Mouse (Mus musculus): Measurements from ENCODE around the gene Dhx35. TPM values are rescaled to one million over a fixed set of nuclear protein-coding genes. Genes with fewer than 3 reads are reported as not detected.

Dhx35 gene
- 17.1 and 17.3 TPM in 2 replicates for polyA plus RNA-seq (2015; fragmentation: Nextera tagmentation; extraction: Ambion mirVana)

DNA sequence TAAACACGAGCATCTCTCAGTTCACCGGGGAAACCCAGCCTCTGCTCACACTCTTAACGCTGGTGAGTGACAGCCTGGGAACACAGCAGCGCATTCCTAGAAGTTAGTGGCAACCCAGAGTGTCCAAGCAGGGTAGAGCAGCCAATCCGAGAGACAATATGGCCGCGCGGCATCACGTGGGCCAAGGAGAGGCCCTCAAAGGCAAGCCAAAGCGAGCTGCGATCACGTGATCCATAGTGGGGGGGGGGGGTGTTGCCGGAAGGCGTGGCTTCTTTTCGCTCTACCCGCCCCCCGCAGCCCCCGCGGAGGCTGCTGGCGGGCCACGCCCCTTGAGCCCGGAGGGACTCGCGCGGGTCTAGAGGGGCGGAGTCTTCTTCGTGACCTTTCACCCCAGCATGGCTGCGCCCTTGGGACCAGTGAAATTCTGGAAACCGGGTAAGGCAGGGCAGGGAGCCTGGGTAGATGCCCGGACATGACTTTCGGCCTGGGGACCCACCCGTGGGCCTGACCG is at the start of gene Dhx35:
Gene Dhx35 (plus strand): TSS at position 314 of the 511 bp plus-strand sequence.
- Histone ChIP-seq H3K4me3 (peak within 1 kb of the TSS; percentile 91), H3K9me3 (no peaks in the 10 kb centered on the region), H3K4me1 (peaks cover 23% of the 10 kb centered on the region), H3K4me2 (replicated peaks) (peak within 1 kb of the TSS; percentile 78), H3K36me3 (no peaks in the 10 kb centered on the region), H3K9ac (replicated peaks) (peak within 1 kb of the TSS; percentile 71), H3K27ac (replicated peaks) (peak within 1 kb of the TSS; percentile 88), H3K27me3 (no peaks in the 10 kb centered on the region)
- WGBS, result under 1% methylated on average over 32 of the region's 33 CpGs
- ATAC-seq (replicated peaks), result peak; percentile 99

DNA sequence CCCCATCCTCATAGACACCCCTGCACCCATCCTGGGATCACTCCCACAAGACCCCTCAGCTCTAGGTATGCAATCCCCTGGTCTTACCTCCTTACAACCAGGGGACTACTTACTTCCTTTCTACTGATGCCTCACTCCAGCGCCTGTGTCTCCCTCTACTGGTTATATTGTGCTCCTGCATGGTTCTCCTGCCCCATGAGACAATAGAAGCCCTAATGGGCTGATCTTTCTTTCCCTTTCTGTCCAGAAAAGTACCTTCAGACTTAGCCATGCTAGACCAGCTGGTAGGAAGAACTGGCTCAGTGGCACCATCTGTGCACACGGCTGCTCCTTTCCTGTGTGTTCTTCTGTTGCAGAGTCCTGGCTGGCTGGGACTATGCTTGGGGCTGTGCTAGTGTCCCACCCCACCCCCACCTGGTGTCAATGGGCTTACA is 49.5 kb upstream of the Dhx35 start:
- H3K4me2 ChIP-seq (replicated peaks), result no peak overlapping the region
- 19% methylated on average over 2 of the region's 2 CpGs for WGBS
- no peaks in the 10 kb centered on the region for H3K9me3 ChIP-seq
- H3K9ac ChIP-seq (replicated peaks), result no peak overlapping the region
- H3K27ac ChIP-seq (replicated peaks), result no peak overlapping the region
- no peak overlapping the region for H3K4me3 ChIP-seq
- ATAC-seq (replicated peaks), result peak; percentile 76
- no peaks in the 10 kb centered on the region for H3K27me3 ChIP-seq
- 0 out of 2 replicates have a peak, but pooled peaks cover 4% of the 10 kb centered on the region for H3K36me3 ChIP-seq
- H3K4me1 ChIP-seq, result peaks cover 9% of the 10 kb centered on the region

DNA sequence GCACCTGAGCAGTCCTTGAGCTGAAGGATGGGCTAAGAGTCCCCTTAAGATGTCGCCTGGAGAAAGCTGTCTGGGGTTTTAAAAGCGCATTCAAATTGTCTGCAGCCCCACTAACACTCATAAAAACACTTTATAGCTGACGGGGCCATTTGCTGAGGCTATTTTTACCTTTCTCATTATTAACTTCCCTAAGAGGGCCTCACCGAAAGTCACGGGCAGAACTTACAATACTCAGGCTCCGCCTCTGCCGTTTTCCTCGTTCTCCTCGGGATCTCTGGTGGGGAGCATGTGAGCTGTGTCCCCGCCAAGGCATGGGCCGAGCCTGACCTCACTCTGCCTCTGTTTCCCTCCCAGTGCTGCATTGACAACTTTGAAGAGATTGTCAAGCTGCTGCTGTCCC is 48.4 kb upstream of the Dhx35 start:
- 73% methylated on average over 11 of the region's 11 CpGs for WGBS

DNA sequence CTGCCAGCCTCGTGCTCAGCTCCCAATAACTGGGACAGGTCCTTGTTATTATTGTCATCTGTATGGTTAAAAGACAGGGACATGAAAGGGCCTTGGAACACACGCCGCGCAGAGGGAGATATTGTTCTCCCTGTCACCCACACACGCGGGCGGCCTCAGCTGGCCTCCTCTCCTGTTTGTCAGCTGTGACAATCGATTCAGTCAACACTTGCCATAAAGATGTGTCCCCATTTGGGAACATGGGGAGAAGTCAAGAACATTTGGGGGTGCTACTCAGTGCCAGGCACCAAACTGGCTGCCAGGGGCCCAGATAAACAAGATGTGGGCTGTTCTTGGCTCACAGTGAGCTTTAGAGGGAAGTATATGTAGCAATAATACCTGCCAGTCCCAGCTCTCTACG is 45.2 kb upstream of the Dhx35 start:
- Histone ChIP-seq H3K4me2 (replicated peaks) (no peak overlapping the region), H3K4me3 (no peak overlapping the region), H3K4me1 (peaks cover 9% of the 10 kb centered on the region), H3K9ac (replicated peaks) (no peak overlapping the region), H3K27ac (replicated peaks) (no peak overlapping the region), H3K27me3 (no peaks in the 10 kb centered on the region), H3K36me3 (no peaks in the 10 kb centered on the region), H3K9me3 (no peaks in the 10 kb centered on the region)
- 84% methylated on average over 9 of the region's 9 CpGs for WGBS
- no peak for ATAC-seq (replicated peaks)

More for the DNA sequence above, 48.4 kb upstream of the Dhx35 start:
- H3K9ac ChIP-seq (replicated peaks), result no peak overlapping the region
- H3K27ac ChIP-seq (replicated peaks), result no peak overlapping the region
- H3K4me1 ChIP-seq, result peaks cover 9% of the 10 kb centered on the region
- no peak for ATAC-seq (replicated peaks)
- no peaks in the 10 kb centered on the region for H3K9me3 ChIP-seq
- H3K27me3 ChIP-seq, result no peaks in the 10 kb centered on the region
- no peak overlapping the region for H3K4me3 ChIP-seq
- H3K36me3 ChIP-seq, result 0 out of 2 replicates have a peak, but pooled peaks cover 4% of the 10 kb centered on the region
- H3K4me2 ChIP-seq (replicated peaks), result no peak overlapping the region

DNA sequence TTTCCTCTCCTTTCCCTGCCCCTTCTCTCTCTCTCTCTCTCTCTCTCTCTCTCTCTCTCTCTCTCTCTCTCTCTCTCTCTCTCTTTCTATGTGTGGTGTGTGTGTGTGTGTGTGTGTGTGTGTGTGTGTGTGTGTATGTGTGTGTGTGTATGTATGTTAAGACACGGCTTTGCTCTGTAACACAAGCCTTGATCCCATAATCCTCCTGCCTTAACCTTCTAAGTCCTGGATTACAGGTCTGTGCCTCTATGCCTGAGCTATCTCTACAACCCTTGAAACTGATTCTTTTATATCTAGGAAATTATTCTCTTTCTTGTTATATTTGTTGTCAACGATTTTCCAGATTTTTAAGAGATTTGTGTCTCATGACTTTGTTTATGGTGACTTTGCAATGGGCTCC is 34.4 kb upstream of the Dhx35 start:
- Histone ChIP-seq H3K4me3 (no peak overlapping the region), H3K4me2 (replicated peaks) (no peak overlapping the region), H3K9ac (replicated peaks) (no peak overlapping the region), H3K27me3 (no peaks in the 10 kb centered on the region), H3K4me1 (no peaks in the 10 kb centered on the region), H3K36me3 (peaks cover 8% of the 10 kb centered on the region; the same call in 1 of the 2 replicates), H3K27ac (replicated peaks) (no peak overlapping the region), H3K9me3 (no peaks in the 10 kb centered on the region)
- ATAC-seq (replicated peaks), result no peak
- WGBS, result 77% methylated on average over 2 of the region's 2 CpGs

DNA sequence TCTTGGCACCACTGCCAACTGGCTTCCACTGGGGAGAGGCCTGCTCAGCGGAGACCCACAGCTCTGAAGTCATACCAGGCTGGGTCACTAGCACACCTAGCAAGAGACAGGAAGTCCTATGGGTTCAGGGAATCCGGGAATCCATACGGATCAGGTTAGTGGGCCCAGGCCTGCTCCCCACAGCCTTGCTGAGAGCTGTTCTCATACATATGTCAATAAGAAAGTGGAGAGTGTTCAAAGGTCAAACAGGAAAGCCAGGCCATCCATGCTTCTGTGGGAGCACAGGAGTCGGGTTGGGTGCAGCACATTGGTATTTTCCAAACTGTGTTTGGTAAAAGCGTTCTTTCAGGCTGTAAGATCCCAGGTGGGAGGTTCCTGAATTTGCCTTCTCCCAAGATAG is 32.3 kb upstream of the Dhx35 start:
- WGBS, result 89% methylated on average over 5 of the region's 5 CpGs
- ATAC-seq (replicated peaks), result no peak
- H3K27ac ChIP-seq (replicated peaks), result no peak overlapping the region

DNA sequence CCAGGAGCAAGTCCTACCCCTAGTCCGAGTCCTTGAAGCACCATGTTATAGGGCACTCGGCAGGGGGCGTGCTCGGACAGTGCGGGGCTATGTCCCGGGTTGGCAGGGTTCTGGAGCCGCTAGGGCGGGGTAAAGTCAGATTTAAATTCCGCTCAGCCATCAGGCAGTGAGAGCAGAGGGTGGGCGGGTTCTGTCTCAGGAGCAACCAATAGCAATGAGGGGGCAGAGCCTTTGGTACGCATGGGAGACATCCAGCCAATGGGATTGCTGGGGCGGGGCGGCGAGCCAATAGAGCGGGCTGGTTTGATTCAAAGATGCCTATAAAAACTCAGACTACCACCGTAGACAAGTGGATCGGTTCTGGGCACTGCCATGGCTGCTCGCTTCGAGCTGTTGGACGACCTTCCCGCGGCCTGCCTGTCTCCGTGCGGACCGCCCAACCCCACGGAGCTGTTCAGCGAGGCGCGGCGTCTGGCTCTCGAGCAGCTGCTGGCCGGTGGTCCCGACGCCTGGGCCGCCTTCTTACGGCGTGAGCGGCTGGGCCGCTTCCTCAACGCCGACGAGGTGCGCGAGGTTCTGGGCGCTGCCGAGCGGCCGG is 26.8 kb upstream of the Dhx35 start, which contains the start of gene Fam83d:
Gene Fam83d (plus strand): TSS at position 352 of the 598 bp plus-strand sequence.
- Histone ChIP-seq H3K9me3 (no peaks in the 10 kb centered on the region), H3K4me3 (peak within 1 kb of the TSS; percentile 55), H3K9ac (replicated peaks) (peak within 1 kb of the TSS; percentile 47), H3K4me2 (replicated peaks) (peak within 1 kb of the TSS; percentile 94), H3K27me3 (no peaks in the 10 kb centered on the region), H3K36me3 (no peaks in the 10 kb centered on the region), H3K4me1 (peaks cover 51% of the 10 kb centered on the region), H3K27ac (replicated peaks) (no peak within 1 kb of the TSS)
- under 1% methylated on average over 48 of the region's 48 CpGs for WGBS
- peak; percentile 98 for ATAC-seq (replicated peaks)

More for the DNA sequence above, 32.3 kb upstream of the Dhx35 start:
- H3K9ac ChIP-seq (replicated peaks), result no peak overlapping the region
- H3K4me2 ChIP-seq (replicated peaks), result no peak overlapping the region
- no peak overlapping the region for H3K4me3 ChIP-seq
- H3K27me3 ChIP-seq, result no peaks in the 10 kb centered on the region
- H3K4me1 ChIP-seq, result peaks cover 2% of the 10 kb centered on the region
- no peaks in the 10 kb centered on the region for H3K9me3 ChIP-seq
- 0 out of 2 replicates have a peak, but pooled peaks cover 1% of the 10 kb centered on the region for H3K36me3 ChIP-seq

DNA sequence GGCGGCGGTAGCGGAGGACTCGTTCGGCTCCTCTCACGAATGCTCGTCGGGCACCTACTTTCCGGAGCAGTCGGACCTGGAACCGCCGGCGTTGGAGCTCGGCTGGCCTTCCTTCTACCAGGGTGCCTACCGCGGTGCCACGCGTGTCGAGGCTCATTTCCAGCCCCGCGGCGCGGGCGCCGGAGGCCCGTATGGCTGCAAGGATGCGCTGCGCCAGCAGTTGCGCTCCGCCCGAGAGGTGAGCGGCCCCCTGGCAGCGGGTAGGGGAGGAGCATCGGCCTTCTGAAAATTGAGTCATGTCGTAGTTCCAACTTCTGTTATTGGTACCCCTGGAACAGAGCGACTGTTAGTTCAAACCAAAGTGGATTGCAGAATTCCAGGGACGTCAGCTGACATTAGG is 26.3 kb upstream of the Dhx35 start:
- peak; percentile 12; the same call in 1 of the 2 replicates for ATAC-seq (replicated peaks)
- H3K4me3 ChIP-seq, result peak overlapping the region; percentile 55
- WGBS, result under 1% methylated on average over 37 of the region's 37 CpGs
- H3K27ac ChIP-seq (replicated peaks), result no peak overlapping the region
- H3K27me3 ChIP-seq, result no peaks in the 10 kb centered on the region
- peak overlapping the region; percentile 47 for H3K9ac ChIP-seq (replicated peaks)
- peak overlapping the region; percentile 94 for H3K4me2 ChIP-seq (replicated peaks)
- peaks cover 51% of the 10 kb centered on the region for H3K4me1 ChIP-seq
- no peaks in the 10 kb centered on the region for H3K9me3 ChIP-seq
- H3K36me3 ChIP-seq, result no peaks in the 10 kb centered on the region

DNA sequence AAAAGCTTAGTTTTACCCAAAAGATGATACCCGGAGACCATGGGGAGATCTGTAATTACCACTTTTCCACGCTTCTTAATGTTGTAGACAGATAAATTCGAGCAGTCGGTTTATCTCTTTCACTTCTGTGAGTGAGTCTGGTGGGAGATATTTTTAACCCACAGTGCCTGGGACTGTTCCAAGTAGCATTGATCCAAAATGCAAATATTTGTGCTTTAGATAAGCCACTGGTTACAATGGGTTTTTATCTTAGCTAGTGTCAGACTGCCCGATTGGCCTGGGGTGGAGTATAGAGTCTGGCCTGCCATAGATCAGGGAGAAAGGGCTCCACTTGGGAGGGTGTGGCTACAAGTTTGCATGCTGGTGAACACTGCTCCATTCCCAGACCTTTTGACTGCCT is 25.8 kb upstream of the Dhx35 start:
- Histone ChIP-seq H3K4me1 (peaks cover 51% of the 10 kb centered on the region), H3K27me3 (no peaks in the 10 kb centered on the region), H3K4me3 (peak overlapping the region; percentile 55), H3K36me3 (no peaks in the 10 kb centered on the region), H3K27ac (replicated peaks) (no peak overlapping the region), H3K4me2 (replicated peaks) (peak overlapping the region; percentile 94), H3K9me3 (no peaks in the 10 kb centered on the region), H3K9ac (replicated peaks) (peak overlapping the region; percentile 47)
- WGBS, result 5% methylated on average over 5 of the region's 5 CpGs
- no peak for ATAC-seq (replicated peaks)

DNA sequence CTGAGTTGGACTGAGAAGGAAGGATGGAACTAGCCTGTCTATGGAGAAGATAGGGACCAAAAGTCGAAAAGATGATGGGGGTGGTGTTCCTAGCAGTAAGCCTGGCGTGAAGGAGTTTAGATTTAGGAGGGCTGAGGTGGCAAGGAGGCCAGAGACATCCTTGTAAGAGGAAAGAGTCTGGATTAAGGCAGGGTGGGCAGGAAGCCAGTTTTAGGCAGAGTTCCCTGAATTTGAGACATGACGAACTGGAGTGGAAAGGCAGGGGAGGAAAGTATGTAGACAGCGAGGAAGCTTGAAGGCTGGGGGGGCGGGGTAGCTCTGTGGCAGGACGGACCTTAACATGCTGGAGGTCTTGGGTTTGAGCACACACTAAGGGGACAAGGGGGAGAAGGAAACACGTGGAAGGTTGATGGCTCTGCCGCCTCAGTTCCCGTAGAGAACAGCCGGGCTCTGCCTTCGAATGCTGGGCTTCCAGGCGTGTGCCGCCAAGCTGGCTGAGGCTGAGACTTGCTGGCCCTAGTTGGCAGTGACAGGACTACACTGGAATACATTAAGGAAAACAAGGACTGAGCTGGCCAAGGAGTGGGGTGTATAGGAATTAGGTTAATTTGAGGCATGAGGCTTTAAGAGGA is 24.4 kb upstream of the Dhx35 start:
- Histone ChIP-seq H3K9ac (replicated peaks) (peak overlapping the region; percentile 13; the same call in 1 of the 2 replicates), H3K9me3 (no peaks in the 10 kb centered on the region), H3K27ac (replicated peaks) (no peak overlapping the region), H3K36me3 (no peaks in the 10 kb centered on the region), H3K4me3 (peak overlapping the region; percentile 55), H3K4me1 (peaks cover 54% of the 10 kb centered on the region), H3K27me3 (no peaks in the 10 kb centered on the region), H3K4me2 (replicated peaks) (peak overlapping the region; percentile 94)
- WGBS, result 24% methylated on average over 13 of the region's 13 CpGs
- ATAC-seq (replicated peaks), result no peak

DNA sequence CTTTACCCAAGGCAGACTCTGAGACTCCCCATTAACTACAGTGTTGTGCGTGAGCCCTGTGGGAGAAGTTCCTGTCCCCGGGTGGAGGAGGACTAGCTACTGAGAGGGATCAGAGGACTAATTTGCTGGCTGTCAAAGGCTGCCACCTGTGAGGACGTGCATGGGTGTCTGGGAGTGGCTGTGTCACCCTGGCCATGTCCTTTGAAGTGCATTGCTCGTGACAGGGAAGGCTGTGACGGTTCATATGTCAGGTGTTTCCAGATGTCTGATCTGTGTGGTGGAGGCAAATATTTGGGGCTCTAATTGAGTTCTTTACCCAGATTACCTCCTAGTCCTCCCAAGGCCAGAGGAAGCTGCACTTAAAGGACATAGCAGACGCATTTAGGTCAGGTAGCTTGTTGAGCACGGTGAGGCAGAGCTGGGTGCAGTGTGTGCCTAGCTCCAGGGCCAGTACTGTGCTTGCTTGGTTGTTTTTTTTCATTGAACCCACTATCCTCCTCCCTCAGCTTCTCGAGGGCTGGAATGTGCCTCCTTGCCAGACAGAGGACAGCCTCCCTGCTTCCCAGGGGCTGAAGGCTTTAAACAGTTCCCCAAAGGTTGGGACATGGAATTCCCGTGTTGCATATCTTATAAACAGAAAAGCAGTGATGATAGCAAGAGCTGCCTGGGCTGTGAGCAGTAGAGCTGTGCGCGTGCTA is 23.4 kb upstream of the Dhx35 start:
- Histone ChIP-seq H3K4me3 (no peak overlapping the region), H3K9me3 (no peaks in the 10 kb centered on the region), H3K4me2 (replicated peaks) (peak overlapping the region; percentile 94; the same call in 1 of the 2 replicates), H3K27me3 (no peaks in the 10 kb centered on the region), H3K36me3 (no peaks in the 10 kb centered on the region), H3K27ac (replicated peaks) (no peak overlapping the region), H3K4me1 (peaks cover 55% of the 10 kb centered on the region), H3K9ac (replicated peaks) (no peak overlapping the region)
- WGBS, result 53% methylated on average over 11 of the region's 11 CpGs
- no peak for ATAC-seq (replicated peaks)

DNA sequence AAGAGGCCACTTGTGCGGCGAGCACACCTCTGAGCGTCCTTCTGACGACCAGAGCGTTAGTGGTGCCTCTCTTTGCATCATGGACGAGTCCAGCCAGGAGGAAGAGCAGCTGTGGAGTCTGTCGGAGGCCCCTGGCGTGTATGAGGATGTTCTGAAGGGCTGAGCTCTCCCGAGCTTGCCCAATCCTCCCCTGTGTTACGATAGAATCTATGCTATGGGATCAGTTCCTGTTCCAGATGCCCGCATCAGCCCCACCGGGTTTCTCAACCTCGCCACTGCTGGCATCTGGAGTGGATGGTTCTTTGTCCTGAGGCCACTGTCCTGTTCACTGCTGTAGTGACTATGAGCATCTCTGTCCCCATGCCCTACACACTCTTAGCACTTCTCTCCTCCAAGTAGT is 21.8 kb upstream of the Dhx35 start:
- Histone ChIP-seq H3K9me3 (no peaks in the 10 kb centered on the region), H3K27me3 (no peaks in the 10 kb centered on the region), H3K9ac (replicated peaks) (no peak overlapping the region), H3K4me2 (replicated peaks) (no peak overlapping the region), H3K36me3 (no peaks in the 10 kb centered on the region), H3K4me1 (peaks cover 63% of the 10 kb centered on the region), H3K27ac (replicated peaks) (no peak overlapping the region), H3K4me3 (no peak overlapping the region)
- no peak for ATAC-seq (replicated peaks)
- WGBS, result 85% methylated on average over 13 of the region's 13 CpGs
